Mouse (Mus musculus): ENCODE data around the gene Aloxe3. TPM values are rescaled to one million over a fixed set of nuclear protein-coding genes. Genes with fewer than 3 reads are reported as not detected.
A peak's percentile ranks its signal among the peaks of the same experiment; 100 is the strongest.

The Aloxe3 gene
- polyA plus RNA-seq, 1 experiment from 2014 or later = 0.26 TPM

DNA sequence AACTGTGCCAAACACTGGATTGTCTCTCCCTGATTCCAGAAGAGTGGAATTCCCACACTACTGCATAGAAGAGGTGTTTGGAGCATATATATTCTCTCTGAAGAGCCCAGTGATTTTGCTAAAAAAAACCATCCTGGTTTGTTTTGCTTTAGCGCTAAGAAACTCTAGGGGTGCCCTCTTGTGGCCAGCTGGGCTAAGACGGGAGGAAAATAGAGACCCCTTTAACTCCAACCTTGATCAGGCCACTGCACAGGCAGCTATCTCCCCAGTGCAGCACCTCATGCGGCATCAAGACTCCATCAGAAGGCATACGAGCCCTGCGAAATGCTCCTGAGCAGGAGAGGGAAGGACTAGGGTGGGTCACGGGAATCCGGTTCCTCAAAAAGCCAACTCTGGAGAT, 24.7 kb downstream of the Aloxe3 start:
- Histone ChIP-seq H3K4me3 (peak overlapping the region; percentile 38), H3K27ac (no peak overlapping the region), H3K27me3 (ENCODE audit: poor library complexity, severe bottlenecking) (peaks cover 31% of the 10 kb centered on the region), H3K36me3 (replicated peaks) (no peaks in the 10 kb centered on the region), H3K9me3 (no peaks in the 10 kb centered on the region), H3K4me1 (peaks cover 7% of the 10 kb centered on the region)
- WGBS = 8% methylated on average over 7 of the region's 7 CpGs
- DNase-seq (ENCODE audit: extremely low spot score, low spot score) = peak; percentile 55

DNA sequence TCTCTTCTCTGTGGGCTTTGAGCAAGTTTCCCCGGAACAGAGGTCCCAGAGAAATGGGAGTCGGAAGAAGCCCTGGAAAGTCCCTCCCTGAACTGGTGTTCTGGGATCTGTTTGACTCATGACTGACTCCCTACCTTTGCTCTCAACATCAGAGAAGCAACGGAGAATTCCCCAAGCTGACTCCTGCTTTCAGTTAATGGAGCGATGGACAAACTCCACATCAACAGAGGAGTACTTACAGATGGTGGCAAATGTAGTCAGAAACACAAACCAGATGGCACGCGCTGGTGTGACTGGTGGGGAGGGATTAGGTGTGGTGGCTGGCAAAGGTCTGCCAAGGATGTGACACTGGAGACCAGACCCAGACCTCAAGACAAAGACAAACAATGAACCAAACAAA, 25.3 kb downstream of the Aloxe3 start:
- H3K4me1 ChIP-seq = peaks cover 7% of the 10 kb centered on the region
- 58% methylated on average over 6 of the region's 6 CpGs for WGBS
- peaks cover 36% of the 10 kb centered on the region for H3K27me3 ChIP-seq (ENCODE audit: poor library complexity, severe bottlenecking)
- peak overlapping the region; percentile 38 for H3K4me3 ChIP-seq
- H3K36me3 ChIP-seq (replicated peaks) = no peaks in the 10 kb centered on the region
- DNase-seq (ENCODE audit: extremely low spot score, low spot score) = no peak
- no peaks in the 10 kb centered on the region for H3K9me3 ChIP-seq
- H3K27ac ChIP-seq = no peak overlapping the region

DNA sequence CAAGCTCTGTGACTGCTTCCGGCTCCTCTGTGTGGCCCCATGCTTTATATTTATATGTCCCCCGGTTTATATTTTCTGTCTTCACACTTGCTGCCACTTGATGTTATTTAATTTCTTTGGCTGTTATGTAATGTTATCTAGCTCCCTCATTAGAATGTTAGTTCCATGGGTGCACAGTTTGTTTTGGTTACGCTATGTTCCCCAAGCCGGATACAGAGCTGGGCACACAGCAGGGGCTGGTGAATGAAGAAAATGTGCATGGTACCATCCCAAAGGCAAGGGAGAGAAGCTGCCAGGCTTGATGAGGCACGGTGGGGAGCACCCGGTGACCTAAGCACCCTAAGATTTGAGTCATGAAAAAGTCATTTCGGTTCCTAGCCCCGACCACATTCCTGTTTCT, 28.1 kb downstream of the Aloxe3 start:
- H3K27me3 ChIP-seq (ENCODE audit: poor library complexity, severe bottlenecking) = peaks cover 64% of the 10 kb centered on the region
- H3K9me3 ChIP-seq = no peaks in the 10 kb centered on the region
- no peaks in the 10 kb centered on the region for H3K36me3 ChIP-seq (replicated peaks)
- DNase-seq (ENCODE audit: extremely low spot score, low spot score) = no peak
- WGBS = 87% methylated on average over 8 of the region's 8 CpGs
- H3K27ac ChIP-seq = no peak overlapping the region
- no peak overlapping the region for H3K4me3 ChIP-seq
- peaks cover 19% of the 10 kb centered on the region for H3K4me1 ChIP-seq

- Histone ChIP-seq H3K27me3 (ENCODE audit: poor library complexity, severe bottlenecking) (peaks cover 72% of the 10 kb centered on the region), H3K36me3 (replicated peaks) (no peaks in the 10 kb centered on the region), H3K27ac (no peak overlapping the region), H3K9me3 (no peaks in the 10 kb centered on the region), H3K4me3 (no peak overlapping the region), H3K4me1 (peaks cover 19% of the 10 kb centered on the region)
- no peak for DNase-seq (ENCODE audit: extremely low spot score, low spot score)
- WGBS = 40% methylated on average over 1 of the region's 1 CpGs
Observed at GRCm38 (mm10) chr11:69155351-69155750, 29.7 kb downstream of the Aloxe3 start.

GRCm38 (mm10) chr11:69156800-69157199, 31.1 kb downstream of the Aloxe3 start, which contains the start of gene Alox12b:
Alox12b (plus strand) TSS chr11:69156989.
- Histone ChIP-seq H3K4me3 (peak within 1 kb of the TSS; percentile 33), H3K9me3 (no peaks in the 10 kb centered on the region), H3K27me3 (ENCODE audit: poor library complexity, severe bottlenecking) (peaks cover 66% of the 10 kb centered on the region), H3K27ac (peak within 1 kb of the TSS; percentile 8; the same call in 1 of the 2 replicates), H3K36me3 (replicated peaks) (no peaks in the 10 kb centered on the region), H3K4me1 (peaks cover 12% of the 10 kb centered on the region)
- DNase-seq (ENCODE audit: extremely low spot score, low spot score) = peak; percentile 37
- 5% methylated on average over 18 of the region's 18 CpGs for WGBS

DNA sequence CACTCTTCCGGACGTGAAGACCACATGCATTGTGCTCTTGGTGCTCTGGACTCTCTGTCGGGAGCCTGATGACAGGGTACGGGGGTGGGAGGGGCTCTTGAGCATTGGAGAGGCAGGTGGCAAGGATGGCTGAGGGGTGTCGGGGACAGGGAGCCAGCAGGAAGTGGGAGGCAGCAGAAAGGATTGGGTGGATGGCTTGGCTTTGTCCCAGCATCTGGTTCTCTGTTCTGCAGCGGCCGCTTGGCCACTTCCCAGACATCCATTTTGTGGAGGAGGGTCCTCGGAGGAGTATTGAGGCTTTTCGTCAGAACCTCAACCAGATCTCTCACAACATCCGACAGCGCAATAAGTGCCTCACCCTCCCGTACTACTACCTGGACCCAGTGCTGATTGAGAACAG, 43.6 kb downstream of the Aloxe3 start:
- Histone ChIP-seq H3K4me3 (no peak overlapping the region), H3K27ac (no peak overlapping the region), H3K36me3 (replicated peaks) (no peaks in the 10 kb centered on the region), H3K9me3 (no peaks in the 10 kb centered on the region), H3K27me3 (ENCODE audit: poor library complexity, severe bottlenecking) (peaks cover 14% of the 10 kb centered on the region; the same call in 1 of the 2 replicates), H3K4me1 (no peaks in the 10 kb centered on the region)
- DNase-seq (ENCODE audit: extremely low spot score, low spot score) = no peak
- WGBS = 89% methylated on average over 12 of the region's 12 CpGs

DNA sequence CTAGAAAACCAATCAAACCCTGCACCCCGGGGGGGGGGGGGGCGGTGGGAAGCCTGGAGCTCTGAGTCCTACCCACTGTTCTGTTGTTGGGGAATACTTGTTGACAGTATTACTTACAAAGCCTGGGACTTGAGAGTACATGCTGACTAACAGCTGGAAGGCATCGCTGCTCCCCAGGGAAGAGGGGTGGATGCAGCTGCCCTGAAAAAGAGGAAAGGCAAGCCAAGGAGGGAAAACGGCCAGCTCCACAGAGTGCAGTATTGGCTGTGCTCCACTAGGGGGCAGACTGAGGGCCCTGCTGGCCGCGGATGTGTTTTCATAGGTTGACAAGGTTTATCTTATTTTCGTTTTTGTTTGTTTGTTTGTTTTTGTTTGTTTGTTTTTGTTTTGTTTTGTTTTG, 45.9 kb downstream of the Aloxe3 start:
- peak; percentile 35 for DNase-seq (ENCODE audit: extremely low spot score, low spot score)
- no peaks in the 10 kb centered on the region for H3K36me3 ChIP-seq (replicated peaks)
- H3K9me3 ChIP-seq = no peaks in the 10 kb centered on the region
- H3K27me3 ChIP-seq (ENCODE audit: poor library complexity, severe bottlenecking) = no peaks in the 10 kb centered on the region
- 0 out of 2 replicates have a peak, but pooled peaks cover 7% of the 10 kb centered on the region for H3K4me1 ChIP-seq
- H3K4me3 ChIP-seq = no peak overlapping the region
- H3K27ac ChIP-seq = no peak overlapping the region
- WGBS = 33% methylated on average over 7 of the region's 7 CpGs

DNA sequence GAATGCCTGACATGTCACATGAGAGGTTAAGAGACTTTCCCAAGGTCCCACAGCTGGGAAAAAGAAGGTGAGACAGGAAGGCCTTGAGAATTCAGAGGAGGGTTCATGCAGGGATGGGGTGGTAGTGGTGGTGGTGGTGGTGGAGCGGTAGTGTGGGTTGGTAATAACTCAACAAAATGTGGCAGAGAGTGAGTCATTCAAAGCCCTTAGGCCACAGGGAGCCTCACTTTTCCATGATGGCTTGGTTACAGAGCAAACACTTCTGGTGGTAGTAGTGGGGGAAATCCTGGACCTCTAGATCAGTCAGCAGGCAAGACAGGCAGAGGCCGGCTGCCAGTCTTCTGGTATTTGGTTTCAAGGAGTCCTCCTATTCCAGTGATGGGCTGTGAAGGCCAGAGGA, 46.9 kb downstream of the Aloxe3 start:
- Histone ChIP-seq H3K9me3 (no peaks in the 10 kb centered on the region), H3K4me3 (no peak overlapping the region), H3K4me1 (0 out of 2 replicates have a peak, but pooled peaks cover 7% of the 10 kb centered on the region), H3K36me3 (replicated peaks) (no peaks in the 10 kb centered on the region), H3K27ac (no peak overlapping the region), H3K27me3 (ENCODE audit: poor library complexity, severe bottlenecking) (no peaks in the 10 kb centered on the region)
- no peak for DNase-seq (ENCODE audit: extremely low spot score, low spot score)
- WGBS = 97% methylated on average over 2 of the region's 2 CpGs

DNA sequence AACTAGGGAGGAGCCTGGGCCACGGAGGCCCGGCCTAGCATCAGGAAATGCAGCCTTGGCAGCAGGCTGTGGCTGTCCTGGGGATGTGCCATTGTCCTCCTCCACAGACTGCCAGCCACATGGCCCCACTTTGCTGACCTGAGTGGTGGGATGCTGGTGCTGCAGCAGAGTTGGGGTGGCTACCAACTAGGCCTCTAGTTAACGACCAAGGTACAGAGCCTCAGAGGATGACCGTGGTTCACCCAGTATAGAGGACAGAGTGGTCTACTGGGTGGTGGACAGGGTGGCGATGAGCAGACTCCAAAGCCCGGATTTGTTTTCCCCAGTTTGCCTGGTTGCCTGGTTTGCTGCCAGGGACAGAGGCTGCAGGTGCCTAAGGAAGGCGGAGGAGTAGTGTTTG, 49.0 kb downstream of the Aloxe3 start:
- no peak for DNase-seq (ENCODE audit: extremely low spot score, low spot score)
- WGBS = 94% methylated on average over 7 of the region's 7 CpGs
- Histone ChIP-seq H3K4me1 (0 out of 2 replicates have a peak, but pooled peaks cover 7% of the 10 kb centered on the region), H3K27me3 (ENCODE audit: poor library complexity, severe bottlenecking) (no peaks in the 10 kb centered on the region), H3K36me3 (replicated peaks) (no peaks in the 10 kb centered on the region), H3K4me3 (no peak overlapping the region), H3K9me3 (no peaks in the 10 kb centered on the region), H3K27ac (no peak overlapping the region)

GRCm38 (mm10) chr11:69178525-69178924, 52.8 kb downstream of the Aloxe3 start:
- no peak for DNase-seq (ENCODE audit: extremely low spot score, low spot score)
- WGBS = 84% methylated on average over 3 of the region's 3 CpGs
- H3K9me3 ChIP-seq = no peaks in the 10 kb centered on the region

GRCm38 (mm10) chr11:69179512-69179911, 53.8 kb downstream of the Aloxe3 start:
- H3K4me3 ChIP-seq = no peak overlapping the region
- no peaks in the 10 kb centered on the region for H3K36me3 ChIP-seq (replicated peaks)
- no peak overlapping the region for H3K27ac ChIP-seq
- H3K9me3 ChIP-seq = no peaks in the 10 kb centered on the region
- H3K27me3 ChIP-seq (ENCODE audit: poor library complexity, severe bottlenecking) = no peaks in the 10 kb centered on the region
- WGBS = 56% methylated on average over 3 of the region's 3 CpGs
- 0 out of 2 replicates have a peak, but pooled peaks cover 9% of the 10 kb centered on the region for H3K4me1 ChIP-seq
- no peak for DNase-seq (ENCODE audit: extremely low spot score, low spot score)

More at GRCm38 (mm10) chr11:69178525-69178924, 52.8 kb downstream of the Aloxe3 start:
- H3K27me3 ChIP-seq (ENCODE audit: poor library complexity, severe bottlenecking) = no peaks in the 10 kb centered on the region
- H3K27ac ChIP-seq = no peak overlapping the region
- H3K36me3 ChIP-seq (replicated peaks) = no peaks in the 10 kb centered on the region
- H3K4me3 ChIP-seq = no peak overlapping the region
- 0 out of 2 replicates have a peak, but pooled peaks cover 9% of the 10 kb centered on the region for H3K4me1 ChIP-seq

DNA sequence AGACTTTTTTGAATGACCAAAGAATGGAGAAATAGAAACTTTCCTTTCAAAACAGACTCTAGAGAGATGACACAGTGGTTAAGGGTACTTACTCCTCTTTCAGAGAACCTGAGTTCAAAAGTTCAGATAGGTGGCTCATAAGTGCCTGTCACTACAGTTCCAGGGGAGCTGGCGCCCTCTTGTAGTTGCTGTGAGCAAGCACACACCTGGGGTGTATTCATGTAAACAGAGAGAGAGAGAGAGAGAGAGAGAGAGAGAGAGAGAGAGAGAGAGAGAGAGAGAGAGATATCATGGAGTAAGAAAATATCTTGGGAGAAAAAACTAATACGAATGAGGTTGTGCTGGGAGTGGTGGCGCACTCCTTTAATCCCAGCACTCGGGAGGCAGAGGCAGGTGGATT, 54.4 kb downstream of the Aloxe3 start:
- DNase-seq (ENCODE audit: extremely low spot score, low spot score) = no peak
- 82% methylated on average over 4 of the region's 4 CpGs for WGBS
- no peaks in the 10 kb centered on the region for H3K27me3 ChIP-seq (ENCODE audit: poor library complexity, severe bottlenecking)

GRCm38 (mm10) chr11:69185031-69185430, 59.3 kb downstream of the Aloxe3 start:
- Histone ChIP-seq H3K36me3 (replicated peaks) (no peaks in the 10 kb centered on the region), H3K4me1 (0 out of 2 replicates have a peak, but pooled peaks cover 3% of the 10 kb centered on the region)
- no peak for DNase-seq (ENCODE audit: extremely low spot score, low spot score)

More for the DNA sequence above, 54.4 kb downstream of the Aloxe3 start:
- H3K36me3 ChIP-seq (replicated peaks) = no peaks in the 10 kb centered on the region
- no peaks in the 10 kb centered on the region for H3K9me3 ChIP-seq
- H3K4me3 ChIP-seq = no peak overlapping the region
- 0 out of 2 replicates have a peak, but pooled peaks cover 4% of the 10 kb centered on the region for H3K4me1 ChIP-seq
- H3K27ac ChIP-seq = no peak overlapping the region

DNA sequence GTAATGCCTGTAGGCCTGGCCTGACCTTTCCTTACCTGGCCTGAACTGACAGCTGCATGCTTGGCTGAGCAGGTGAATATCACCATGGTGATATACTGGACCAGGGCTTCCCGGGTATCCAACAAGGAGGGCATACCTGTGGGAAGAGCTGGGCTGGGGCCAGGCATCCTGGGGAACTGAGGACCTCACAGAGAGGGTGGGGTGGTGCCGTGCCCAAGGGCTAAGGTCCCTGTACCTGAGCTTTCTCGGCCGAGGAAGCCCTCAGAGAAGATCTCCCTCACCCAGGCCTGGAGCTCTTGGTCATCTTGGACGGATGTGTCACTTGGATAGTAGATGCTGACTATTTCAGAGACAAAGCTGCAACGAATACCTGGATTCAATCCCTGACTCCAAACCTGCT, 60.2 kb downstream of the Aloxe3 start:
- Histone ChIP-seq H3K27me3 (ENCODE audit: poor library complexity, severe bottlenecking) (no peaks in the 10 kb centered on the region), H3K9me3 (no peaks in the 10 kb centered on the region), H3K4me1 (0 out of 2 replicates have a peak, but pooled peaks cover 3% of the 10 kb centered on the region), H3K36me3 (replicated peaks) (no peaks in the 10 kb centered on the region), H3K4me3 (no peak overlapping the region), H3K27ac (no peak overlapping the region)
- no peak for DNase-seq (ENCODE audit: extremely low spot score, low spot score)
- WGBS = 86% methylated on average over 6 of the region's 6 CpGs

More at GRCm38 (mm10) chr11:69185031-69185430, 59.3 kb downstream of the Aloxe3 start:
- Histone ChIP-seq H3K27me3 (ENCODE audit: poor library complexity, severe bottlenecking) (no peaks in the 10 kb centered on the region), H3K4me3 (no peak overlapping the region), H3K9me3 (no peaks in the 10 kb centered on the region), H3K27ac (no peak overlapping the region)
- 91% methylated on average over 5 of the region's 5 CpGs for WGBS

Data from forebrain, embryonic 10.5 days (tissue).